Mouse (Mus musculus) lung, postnatal 10 days (tissue): ENCODE results near the gene Bola3.
"Not testable (repeated sequence)": the region's sequence is repeated elsewhere in the genome, so short reads cannot be mapped to it uniquely, and the experiment has no call there.

Experiments used
- DNase-seq: peaks from one replicate; pipeline ENCODE4 v3.0.0; 2021

Bola3 gene

DNA sequence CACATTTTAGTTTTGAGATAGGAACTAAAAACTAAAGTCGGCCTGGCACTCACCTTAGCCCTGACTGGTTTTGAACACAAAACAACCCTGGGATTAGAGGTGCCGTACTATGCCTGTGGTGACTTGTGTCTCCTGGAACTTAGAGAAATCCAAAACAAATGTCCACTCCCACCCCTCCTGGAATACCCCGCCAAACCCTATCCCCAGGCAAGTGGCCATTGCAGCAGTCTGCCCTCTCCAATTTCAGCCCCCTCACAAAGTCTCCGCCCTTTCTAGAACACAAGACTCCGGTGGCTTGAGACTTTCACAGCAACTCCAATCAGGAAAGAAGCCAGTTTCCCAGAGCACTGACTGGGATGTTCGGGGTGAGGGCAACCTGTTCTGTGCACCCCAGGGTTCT, at the start of gene Bola3:
Gene Bola3 (plus strand): TSS at position 275 of the 400 bp plus-strand sequence.
- no peak for DNase-seq

DNA sequence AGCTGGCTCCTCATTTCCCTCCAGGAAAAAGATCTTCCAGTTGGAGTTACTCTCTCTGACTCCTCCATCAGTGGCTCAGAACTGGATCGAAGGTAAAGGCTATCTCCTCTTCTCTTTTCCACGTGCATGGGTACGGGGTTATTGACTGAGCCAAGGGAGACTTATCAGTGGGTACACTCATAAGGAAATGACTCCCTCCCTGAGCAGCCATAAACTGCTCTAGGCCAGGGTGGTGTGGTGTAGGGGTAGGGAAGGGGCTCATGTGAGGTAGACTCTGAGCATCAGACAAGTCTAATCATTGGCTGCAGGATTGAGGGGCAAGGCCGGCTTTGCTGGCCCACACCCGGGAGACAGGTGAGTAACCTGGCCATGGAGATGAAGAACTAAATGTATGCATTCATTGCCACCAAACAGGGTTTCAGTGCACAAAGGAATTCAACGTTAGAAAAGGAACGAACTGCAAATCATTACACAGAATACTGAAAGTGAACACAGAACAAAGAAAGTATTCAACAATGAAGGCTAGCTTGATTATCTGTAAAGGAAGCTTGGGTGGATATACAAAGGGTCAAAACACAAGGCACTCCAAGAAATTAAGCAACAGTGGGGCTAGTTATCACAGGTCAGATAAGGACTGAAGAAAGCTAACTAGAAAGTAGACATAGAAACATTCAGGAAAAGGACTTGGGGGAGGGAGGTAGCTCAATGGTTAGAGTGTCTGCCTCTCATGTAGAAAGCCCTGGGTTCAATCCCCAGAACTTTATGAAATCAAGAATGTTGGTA, 48.3 kb upstream of the Bola3 start:
- DNase-seq, result no peak

DNA sequence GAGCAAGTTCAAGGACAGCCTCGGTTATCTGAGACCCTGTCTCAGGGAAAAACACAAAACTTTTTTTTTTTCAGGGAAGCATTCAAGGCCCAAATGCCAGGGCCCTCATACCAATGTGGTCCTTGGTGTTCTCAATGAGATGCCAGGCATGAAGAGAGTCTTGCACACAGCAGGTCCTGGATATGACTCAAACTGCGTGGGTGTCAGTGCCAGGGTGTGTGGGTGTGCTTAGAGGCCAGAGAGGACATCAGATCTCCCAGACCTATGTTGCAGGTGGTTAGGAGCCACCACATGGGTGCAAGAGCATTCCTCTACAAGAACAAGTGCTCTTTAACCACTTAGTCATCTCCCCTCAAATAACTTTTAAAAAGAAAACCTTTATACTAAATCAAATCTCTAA, 47.7 kb upstream of the Bola3 start:
- no peak for DNase-seq

DNA sequence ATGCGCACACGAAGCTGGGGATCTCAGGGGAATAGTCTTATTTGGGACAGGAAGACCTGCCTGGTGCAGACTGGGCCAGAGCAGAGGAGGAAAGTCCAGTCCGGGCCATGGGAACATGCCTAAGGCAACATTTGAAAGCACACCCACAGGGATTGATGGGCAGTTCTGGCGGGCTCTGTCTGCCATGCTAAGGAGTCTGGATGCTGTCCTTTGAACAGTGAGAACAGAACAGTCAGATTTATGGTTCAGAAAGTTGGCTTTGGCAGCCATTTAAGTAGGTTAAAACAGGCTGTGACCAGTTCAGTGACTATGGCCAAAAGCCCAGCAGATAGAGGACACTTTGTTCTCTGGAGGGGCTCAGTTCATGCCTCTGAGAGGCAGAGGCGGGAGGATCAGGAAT, 46.7 kb upstream of the Bola3 start:
- DNase-seq, result no peak

DNA sequence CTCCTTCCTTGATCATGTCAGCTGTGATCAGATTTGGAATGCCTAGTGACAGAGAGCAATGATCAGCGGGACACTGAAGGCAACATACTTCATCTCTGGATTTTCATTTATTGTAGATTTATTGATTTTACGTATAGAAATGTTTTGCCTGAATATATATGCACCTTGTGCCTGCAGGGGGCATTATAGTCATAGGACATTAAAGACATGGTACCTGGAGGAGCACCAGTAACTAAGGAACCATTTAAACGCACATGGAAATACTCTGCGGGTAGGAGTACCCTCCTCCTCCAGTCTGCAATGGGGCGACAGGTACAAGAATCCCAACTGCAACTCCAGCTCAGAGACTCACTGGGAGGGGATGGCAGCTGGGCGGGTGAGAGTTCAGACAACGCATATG, 39.9 kb upstream of the Bola3 start:
- DNase-seq, result no peak

DNA sequence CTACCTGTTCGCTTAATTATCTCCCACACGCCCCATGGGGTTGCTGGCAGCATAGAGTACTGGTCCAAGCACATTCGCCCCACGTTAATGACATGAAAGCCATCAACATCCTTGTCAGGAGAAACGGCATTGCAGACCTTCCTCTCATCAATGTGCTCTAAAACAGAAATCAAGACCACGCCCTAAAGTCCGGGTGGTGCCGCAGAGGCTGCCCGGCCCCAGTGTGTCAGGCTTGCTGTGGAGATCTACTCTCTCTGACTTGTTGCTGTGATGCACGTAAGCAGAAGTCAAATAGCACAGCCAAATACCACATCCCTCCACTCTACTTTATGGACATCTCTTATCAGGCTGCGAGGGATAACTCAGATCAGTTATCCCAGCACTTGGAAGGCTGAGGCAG, 37.7 kb upstream of the Bola3 start:
- no peak for DNase-seq

DNA sequence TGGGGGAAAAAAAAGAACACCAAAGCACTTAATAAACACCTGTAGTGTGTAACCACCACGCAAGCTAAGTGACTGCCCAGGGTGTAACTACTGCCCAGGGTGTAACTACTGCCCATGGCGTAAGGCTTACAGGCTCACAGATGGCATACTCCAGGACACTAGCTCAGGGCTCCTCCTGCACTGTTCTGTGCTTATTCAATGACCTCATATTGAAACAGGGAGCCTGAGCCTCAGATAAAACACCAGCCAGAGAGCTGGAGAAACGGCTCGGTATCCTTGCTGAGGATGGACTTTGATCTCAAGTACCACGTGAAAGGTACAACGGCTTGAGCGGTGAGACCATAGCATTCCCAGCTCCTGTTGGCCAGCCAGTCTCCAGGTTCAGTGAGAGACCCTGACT, 36.9 kb upstream of the Bola3 start:
- DNase-seq, result no peak

DNA sequence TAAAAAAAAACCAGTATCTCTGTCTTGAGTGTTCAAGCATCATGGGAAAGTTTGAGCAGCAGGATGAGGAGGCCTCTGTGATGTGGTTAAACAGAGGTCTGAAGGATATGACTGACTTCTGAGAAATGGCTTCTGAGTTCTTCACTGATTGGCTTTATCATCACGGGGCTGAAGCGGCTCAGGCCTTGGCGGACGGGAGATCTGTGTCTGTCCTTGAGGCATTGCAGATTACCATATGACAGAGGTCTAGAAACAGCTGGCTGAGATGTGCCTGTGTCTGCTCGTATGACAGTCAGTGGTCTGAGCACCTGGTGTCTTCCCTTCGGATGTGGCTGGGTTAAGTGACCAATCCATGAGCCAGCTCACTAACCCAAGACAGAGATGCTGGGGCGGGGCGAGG, 36.4 kb upstream of the Bola3 start:
- no peak for DNase-seq

DNA sequence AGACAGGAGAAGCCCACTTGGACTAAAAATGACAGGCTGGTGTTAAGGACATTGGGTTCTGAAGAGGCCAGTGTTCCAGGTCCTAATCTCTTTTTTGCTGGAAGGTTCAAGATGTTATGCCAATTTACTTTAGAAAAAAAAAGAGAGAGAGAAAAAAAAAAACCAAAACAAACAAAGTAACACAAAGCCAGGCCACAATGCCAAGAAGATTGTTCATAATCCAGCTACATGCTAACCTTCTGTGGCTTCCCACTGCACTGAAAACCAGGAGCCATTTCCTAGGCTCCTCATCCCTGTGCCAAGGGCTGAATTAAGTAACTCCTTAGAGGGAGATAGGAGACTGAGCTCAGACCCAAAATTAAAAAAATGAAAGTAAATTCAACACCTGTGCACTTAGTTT, 33.7 kb upstream of the Bola3 start:
- no peak for DNase-seq

DNA sequence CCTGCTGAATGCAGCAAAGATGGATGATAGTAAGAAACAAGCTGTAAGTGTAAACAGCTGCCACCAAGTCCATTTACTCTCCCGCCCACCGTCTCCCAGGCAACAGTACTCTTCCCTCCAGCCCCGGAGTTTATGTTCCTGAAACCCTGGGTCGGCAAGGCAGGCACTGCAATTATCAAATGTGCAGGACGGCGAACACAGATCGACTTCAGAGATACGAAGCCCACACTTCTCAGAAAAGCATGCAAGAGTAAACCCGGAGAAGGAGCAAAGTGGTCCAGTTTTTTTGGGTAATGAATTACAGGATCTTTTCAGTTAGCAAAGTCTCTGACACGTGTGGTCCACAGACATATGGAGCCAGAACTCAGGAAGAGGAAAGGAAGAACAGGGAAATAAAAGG, 32.9 kb upstream of the Bola3 start:
- DNase-seq, result peak; percentile 13

DNA sequence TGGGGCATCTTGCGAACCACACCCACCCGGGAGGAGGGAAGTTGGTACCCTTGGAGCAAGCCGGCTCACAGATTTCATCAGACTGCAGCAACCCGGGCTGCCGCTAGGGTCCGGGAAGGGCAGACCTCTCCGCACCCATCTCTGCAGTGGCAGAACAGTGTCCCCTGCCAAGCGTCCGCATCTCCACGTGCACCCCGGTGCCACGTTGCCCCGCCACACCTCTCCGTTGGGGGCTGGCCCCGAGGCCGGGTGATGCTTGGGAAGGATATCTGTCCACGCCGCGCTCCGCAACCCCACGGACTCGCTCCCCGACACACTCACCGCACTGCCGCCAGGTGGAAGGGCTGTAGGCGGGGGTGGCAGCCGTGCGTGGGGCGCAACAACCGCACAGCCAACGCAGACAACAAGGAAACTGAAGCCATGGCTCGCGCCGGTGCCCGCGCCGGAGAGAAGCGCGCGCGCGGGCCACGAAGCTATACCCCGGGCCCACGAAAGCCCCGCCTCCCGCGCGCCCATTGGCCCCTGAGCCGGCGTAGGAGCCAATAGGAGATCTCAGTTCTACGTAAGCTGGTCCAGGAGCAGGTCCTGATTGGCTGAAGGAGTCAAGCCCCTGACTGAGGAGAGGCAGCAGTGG, 31.7 kb upstream of the Bola3 start:
- peak; percentile 95 for DNase-seq

DNA sequence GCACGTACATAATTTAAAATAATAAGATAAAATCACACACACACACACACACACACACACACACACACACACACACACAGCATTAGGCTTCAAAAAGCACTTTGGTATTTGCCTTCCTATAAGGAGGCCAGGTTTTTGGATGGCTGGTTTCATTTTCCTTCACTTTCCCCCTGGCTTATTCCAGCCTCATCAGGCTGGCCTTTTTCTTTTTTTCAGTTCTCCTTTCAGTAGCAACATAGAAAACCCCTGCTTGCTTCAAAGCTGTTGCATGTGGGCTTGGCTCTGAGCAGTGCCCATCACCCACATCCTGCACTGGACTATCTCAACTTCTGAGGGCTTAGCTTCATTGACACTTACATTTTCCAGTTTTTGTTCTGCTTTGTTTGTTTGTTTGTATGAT, 27.0 kb upstream of the Bola3 start:
- no peak for DNase-seq

DNA sequence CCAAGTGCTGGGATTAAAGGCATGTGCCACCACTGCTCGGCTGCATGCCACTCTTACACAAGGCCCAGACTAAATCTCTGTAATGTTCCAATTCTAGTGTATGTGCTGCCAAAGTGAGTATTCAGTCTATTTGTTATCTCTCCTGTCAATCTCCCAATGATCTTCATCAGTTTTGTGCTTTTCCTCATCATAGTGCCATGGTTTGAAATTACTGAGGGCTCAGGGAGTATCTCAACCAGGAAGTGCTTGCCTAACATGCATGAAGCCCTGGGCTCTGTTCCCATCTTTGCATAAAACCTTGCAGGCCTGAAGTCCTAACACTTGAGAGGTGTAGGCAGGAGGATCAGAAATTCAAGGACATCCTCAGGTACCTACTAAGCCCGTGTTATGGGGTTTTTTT, 26.2 kb upstream of the Bola3 start:
- DNase-seq, result no peak

DNA sequence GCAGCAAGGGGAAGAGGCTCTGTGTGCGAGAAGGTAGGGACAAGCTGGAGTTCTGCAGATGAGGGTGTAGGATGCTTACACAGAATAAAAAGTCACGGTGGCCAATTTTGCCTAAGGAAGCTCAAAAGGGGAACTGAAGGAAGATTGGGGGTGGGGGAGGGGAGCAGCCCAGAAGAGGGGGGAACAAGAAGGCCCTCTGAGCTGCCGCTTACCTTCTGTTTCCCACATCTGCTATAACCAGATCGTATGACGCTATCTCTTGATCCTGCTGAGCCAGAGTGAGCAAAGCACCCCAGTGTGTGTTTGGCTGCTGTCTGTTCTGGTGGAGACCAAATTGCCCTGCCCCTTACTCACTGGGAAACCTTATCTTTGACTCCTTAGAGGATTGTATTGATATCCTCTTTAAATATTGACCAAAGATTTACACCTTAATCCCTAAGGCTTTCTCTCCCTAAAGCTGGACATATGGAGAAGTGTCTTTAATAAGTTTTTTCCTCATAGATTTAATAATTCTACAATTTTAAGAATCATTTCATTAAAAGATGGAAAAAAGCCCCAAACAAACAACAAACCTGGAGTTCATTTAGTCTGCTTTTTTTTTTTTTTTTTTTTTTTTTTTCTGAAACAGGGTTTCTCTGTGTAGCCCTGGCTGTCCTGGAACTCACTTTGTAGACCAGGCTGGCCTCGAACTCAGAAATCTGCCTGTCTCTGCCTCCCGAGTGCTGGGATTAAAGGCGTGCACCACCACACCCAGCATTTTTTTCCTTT, 25.1 kb upstream of the Bola3 start:
- no peak for DNase-seq

DNA sequence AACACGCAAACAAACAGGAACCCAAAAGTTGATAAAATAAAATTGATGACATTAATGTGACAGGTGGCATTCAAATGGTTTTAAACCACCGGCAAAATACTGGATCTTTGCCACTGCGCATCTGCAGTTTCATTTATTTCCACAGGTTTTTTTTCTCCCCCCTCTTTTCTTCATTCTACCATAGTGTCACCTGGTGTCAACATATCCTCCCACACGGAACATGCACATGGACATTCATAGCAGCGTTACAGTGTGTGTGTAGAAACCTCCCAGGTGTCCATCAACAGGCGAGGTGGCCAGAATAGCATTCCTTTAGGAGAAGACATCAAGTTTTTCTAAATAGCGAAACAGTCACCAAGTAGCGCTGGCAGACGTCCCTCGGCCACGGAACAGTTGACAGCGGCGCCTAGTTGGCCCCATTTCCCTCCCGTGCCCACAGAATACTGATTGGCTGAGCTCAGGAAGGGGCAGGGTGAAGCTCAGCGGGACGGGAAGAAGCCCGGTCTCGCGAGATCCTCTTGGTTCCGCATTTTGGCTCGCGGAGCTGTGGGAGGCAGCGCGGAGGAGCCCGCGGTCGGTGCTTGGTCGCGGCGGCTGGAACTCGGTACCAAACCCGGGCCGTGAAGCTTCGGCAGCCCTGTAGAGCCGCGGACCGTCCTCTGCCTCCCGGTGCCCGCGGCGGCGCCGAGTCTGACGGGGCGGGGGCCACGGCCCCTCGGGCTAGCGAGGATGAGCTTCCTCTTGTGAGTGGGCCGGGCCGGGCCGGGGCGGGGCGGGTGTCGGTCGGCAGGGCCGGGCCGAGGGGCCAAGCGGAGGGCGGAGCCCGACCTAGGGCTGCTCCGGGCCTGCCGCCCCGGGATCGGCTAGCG, 23.2 kb upstream of the Bola3 start, which contains the start of the genes Mthfd2 and Mob1a:
Gene Mthfd2 (minus strand): TSS at position 384 of the 869 bp plus-strand sequence.
Gene Mob1a (plus strand): TSS at position 492 of the 869 bp plus-strand sequence.
- peak; percentile 96 for DNase-seq

DNA sequence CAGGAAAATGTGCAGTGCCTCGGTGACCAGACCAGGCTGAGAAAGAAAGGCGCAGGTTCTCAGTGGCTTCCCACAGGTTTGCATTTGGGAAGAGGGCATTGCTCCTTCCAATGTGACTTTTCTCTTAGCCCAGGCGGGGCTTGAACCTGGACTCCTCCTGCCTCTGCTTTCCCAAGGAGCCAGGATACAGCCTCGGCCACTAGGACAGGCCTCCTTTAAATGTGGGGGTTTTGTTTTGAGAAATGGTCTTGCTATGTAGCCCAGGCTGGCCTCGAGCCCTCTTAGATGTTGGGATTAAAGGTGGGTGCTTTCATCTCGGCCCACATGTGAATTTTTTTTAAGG, 22.6 kb upstream of the Bola3 start:
- no peak for DNase-seq

DNA sequence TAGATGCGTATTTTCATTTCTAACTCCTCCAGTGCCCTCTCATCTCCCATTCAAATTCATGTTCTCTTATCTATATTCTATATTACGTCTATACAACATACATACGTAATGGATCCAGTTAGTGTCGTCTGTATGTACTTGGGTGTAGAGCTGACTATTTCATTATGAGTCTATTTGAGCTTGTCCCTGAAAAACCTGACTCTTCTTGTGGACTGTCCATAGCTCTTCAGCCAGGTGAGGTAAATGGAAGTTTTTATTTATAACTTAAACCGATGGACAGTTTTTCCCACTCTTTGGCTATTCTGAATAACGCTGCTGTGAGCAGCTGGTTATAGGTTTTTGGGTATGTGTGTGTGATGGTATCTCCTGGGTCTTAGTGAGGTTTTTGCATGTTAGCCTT, 22.2 kb upstream of the Bola3 start:
- no peak for DNase-seq

DNA sequence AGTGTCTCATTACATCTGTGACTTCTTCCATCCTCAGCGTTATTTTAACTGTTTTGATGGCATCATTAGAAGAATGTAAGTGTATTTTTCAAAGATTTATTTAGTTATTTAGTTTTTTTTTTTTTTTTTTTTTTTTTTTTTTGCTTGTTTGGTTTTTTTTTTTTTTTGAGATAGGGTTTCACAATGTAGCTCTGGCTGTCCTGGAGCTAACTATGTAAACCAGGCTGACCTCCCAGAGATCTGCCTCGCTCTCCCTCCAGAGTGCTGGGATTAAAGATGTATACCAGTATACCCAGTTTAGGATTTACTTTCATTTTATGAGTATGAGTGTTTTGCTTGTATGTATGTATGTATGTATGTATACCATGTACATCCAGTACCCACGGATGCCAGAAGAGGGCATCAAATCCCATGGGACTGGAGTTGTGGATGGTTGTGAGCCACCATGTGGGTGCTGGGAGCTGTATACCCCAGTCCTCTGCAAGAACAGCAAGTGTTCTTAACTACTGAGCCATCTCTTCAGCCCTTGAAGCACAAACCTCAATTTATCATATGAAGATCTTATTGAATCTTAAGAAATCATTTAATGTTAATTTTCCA, 21.3 kb upstream of the Bola3 start:
- DNase-seq, result no peak

DNA sequence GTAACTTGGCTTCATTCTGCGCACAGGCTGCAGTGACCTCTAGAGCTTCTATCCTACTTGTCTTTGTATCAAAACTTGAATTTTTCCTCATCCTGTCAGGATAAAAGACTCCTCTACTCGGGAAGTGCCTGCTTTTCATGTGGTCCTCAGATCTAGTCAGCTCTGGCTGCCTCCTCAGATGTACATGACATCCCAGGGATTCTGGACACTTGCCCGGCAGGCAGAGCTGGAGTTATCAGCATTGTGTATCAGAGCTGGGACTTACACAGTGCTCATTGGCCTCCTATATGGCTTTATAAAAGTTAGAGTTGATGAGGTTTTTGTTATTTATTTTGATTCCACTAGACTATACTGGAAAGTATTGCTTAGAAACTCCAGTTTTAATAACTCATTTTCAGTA, 7.6 kb upstream of the Bola3 start:
- no peak for DNase-seq

DNA sequence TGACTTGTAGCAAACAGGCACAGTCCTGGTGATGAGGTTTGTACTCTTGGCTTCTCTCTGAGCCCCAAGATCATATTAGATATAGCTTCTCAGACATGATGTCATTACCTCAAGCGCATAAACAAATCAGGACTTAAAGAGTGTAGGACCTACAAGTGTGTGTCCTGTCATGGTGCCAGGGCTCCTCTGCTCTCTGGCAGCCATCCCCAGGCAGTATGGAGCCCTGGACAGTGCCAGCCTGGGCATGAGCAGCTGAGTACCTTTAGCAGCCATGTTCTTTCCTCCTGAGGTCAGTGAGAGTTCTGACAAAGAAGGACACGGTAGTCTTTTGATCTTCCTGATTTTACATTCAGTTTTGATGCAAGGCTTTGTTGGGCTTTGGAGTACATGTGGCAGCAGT, 6.0 kb upstream of the Bola3 start:
- no peak for DNase-seq

DNA sequence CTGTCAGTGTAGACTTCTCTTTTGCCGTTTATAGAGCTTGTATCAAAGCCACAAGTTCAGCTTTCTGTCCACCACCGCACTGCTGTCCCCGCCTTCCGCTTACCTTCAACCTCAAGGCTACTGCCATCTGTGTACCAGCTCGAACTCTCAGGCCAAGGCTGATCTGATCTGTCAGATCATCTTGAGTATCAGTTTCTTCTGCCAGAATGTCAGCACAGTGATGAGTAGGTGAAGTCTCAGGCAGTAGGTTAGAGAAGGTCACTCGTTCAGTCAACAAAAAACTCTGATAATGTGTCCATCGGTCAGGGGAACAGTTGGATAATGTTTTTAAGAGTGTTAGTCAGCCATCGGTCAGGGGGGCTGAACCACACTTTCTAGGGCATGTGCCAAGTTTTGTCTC, 3.7 kb upstream of the Bola3 start:
- DNase-seq, result not testable (repeated sequence)

DNA sequence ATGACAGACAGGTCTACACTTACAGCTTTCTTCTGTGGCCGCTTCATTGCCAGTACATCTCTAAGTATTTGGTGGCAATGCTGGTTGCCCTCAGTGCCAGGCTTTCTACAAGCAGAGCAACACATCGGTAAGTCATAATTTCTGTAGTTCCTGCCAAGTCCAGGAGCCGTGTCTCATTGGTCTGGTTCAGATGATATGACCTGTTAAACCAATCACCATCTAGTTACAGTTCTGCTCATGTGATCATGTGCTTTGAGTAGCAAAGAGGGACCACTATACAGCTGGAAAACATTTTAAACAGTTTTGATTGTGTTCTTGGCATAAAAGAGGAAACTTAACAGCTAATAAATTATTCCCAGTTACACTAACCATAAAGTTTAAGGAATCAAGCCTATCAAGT, 1.0 kb upstream of the Bola3 start:
- DNase-seq, result no peak
